Comparison of ENCODE assay signal across 8 mouse cellular contexts in genomic region chr2:29751497-29751896, GRCm38 (mm10). TPM values are rescaled to one million over a fixed set of nuclear protein-coding genes. Genes with fewer than 3 reads are reported as not detected.
DNase-seq lines count a peak whose midpoint lies in the region; ATAC-seq and TF ChIP-seq lines count a peak whose summit lies in the region.

Gene Gm13420 (minus strand): TSS chr2:29751685.

- no peak within 1 kb of the TSS for H3K27ac ChIP-seq in heart, embryonic 14.5 days (replicated peaks in 1 of 2; ENCODE audit: control insufficient read depth in 1 of 2, insufficient read depth in 1 of 2, low read depth in 2 of 2, low read length in 2 of 2)
- no peak within 1 kb of the TSS for H3K27ac ChIP-seq in liver, postnatal 0 days (ENCODE audit: low read depth)
- peak within 1 kb of the TSS; percentile 66 for H3K27ac ChIP-seq in stomach, embryonic 16.5 days (ENCODE audit: low read length)

- H3K4me1 ChIP-seq in heart, embryonic 14.5 days (ENCODE audit: control insufficient read depth in 2 of 2, insufficient read depth in 2 of 2, low read length in 2 of 2) = peaks cover 0 to 7% of the 10 kb centered on the region in 2 experiments; a peak in 2 of 4 replicates
- H3K4me1 ChIP-seq in liver, postnatal 0 days (ENCODE audit: insufficient read depth) = no peaks in the 10 kb centered on the region; the same call in 1 of the 2 replicates
- no peaks in the 10 kb centered on the region for H3K4me1 ChIP-seq in stomach, embryonic 16.5 days (ENCODE audit: control insufficient read depth, insufficient read depth, low read length)

- TF ChIP-seq EP300 in liver, postnatal 0 days (IDR thresholded peaks at IDR 0.05; ENCODE audit: low read depth) = no peak

- H3K9ac ChIP-seq in heart, embryonic 14.5 days (ENCODE audit: low read length) = no peak within 1 kb of the TSS
- peak within 1 kb of the TSS; percentile 16; the same call in 1 of the 2 replicates for H3K9ac ChIP-seq in liver, postnatal 0 days (replicated peaks)
- H3K9ac ChIP-seq in stomach, embryonic 16.5 days (ENCODE audit: low read length) = peak within 1 kb of the TSS; percentile 58

- peaks cover 57% of the 10 kb centered on the region for H3K27me3 ChIP-seq in heart, embryonic 14.5 days (ENCODE audit: control insufficient read depth, insufficient read depth, low read length)
- H3K27me3 ChIP-seq in liver, postnatal 0 days (ENCODE audit: insufficient read depth, low read length) = peaks cover 41% of the 10 kb centered on the region
- peaks cover 29% of the 10 kb centered on the region for H3K27me3 ChIP-seq in stomach, embryonic 16.5 days (ENCODE audit: control insufficient read depth, insufficient read depth, low read length)

- intact Hi-C loops in heart, postnatal 25 days (cut with DNase I) = no loop called here

- peak within 1 kb of the TSS in 1 of 2 experiments; percentile 3; a peak in 1 of 4 replicates for H3K4me3 ChIP-seq in heart, embryonic 14.5 days (ENCODE audit: control insufficient read depth in 1 of 2, insufficient read depth in 1 of 2, low read depth in 1 of 2, low read length in 2 of 2)
- H3K4me3 ChIP-seq in liver, postnatal 0 days (ENCODE audit: low read depth, low read length) = peak within 1 kb of the TSS; percentile 29
- peak within 1 kb of the TSS; percentile 35 for H3K4me3 ChIP-seq in stomach, embryonic 16.5 days (replicated peaks; ENCODE audit: low read length)

- no peaks in the 10 kb centered on the region for H3K9me3 ChIP-seq in heart, embryonic 14.5 days (ENCODE audit: control insufficient read depth, low read length)
- no peaks in the 10 kb centered on the region for H3K9me3 ChIP-seq in liver, postnatal 0 days (ENCODE audit: low read length)
- no peaks in the 10 kb centered on the region for H3K9me3 ChIP-seq in stomach, embryonic 16.5 days (replicated peaks; ENCODE audit: control insufficient read depth, low read length)

- no peaks in the 10 kb centered on the region for H3K36me3 ChIP-seq in heart, embryonic 14.5 days (ENCODE audit: control insufficient read depth, insufficient read depth, low read length)
- H3K36me3 ChIP-seq in liver, postnatal 0 days (replicated peaks; ENCODE audit: insufficient read depth, low read length) = no peaks in the 10 kb centered on the region
- H3K36me3 ChIP-seq in stomach, embryonic 16.5 days (ENCODE audit: control insufficient read depth, insufficient read depth, low read length) = no peaks in the 10 kb centered on the region

- no peak for TF ChIP-seq CTCF in liver, postnatal 0 days (IDR thresholded peaks at IDR 0.05; ENCODE audit: low read depth)

- peak within 1 kb of the TSS; percentile 26 for H3K4me2 ChIP-seq in heart, embryonic 14.5 days (ENCODE audit: low read length)
- peak within 1 kb of the TSS; percentile 70 for H3K4me2 ChIP-seq in liver, postnatal 0 days (ENCODE audit: low read depth, low read length)
- H3K4me2 ChIP-seq in stomach, embryonic 16.5 days (ENCODE audit: low read depth, low read length) = peak within 1 kb of the TSS; percentile 51

- ATAC-seq in heart, embryonic 14.5 days (ENCODE audit: insufficient number of reproducible peaks, insufficient read depth, low FRiP score, low read depth) = no peak
- peak; percentile 83 for ATAC-seq in liver, postnatal 0 days
- ATAC-seq in stomach, embryonic 16.5 days (ENCODE audit: insufficient read depth, low FRiP score) = peak; percentile 85

- 8% methylated on average over 28 of the region's 28 CpGs for WGBS in heart, embryonic 14.5 days
- 10% methylated on average over 28 of the region's 28 CpGs for WGBS in liver, postnatal 0 days (ENCODE audit: insufficient replicate concordance)
- 4% methylated on average over 28 of the region's 28 CpGs for WGBS in stomach, embryonic 16.5 days

- DNase-seq in heart, postnatal 25 days (ENCODE audit: low spot score) = no peak
- peak; percentile 80 for DNase-seq in kidney, adult 18-20 months
- DNase-seq in liver, postnatal 0 days = peak; percentile 63
- no peak for DNase-seq in thymus, postnatal 10 days (ENCODE audit: low spot score in 2 of 2)
- DNase-seq in ovary, adult 18-20 months (ENCODE audit: low spot score) = no peak
- DNase-seq in gastrocnemius, postnatal 25 days = no peak

RNA-seq across cellular contexts. Expression of gene Gm13420, which starts in this region (rescaled TPM):
- polyA plus RNA-seq in heart, embryonic 14.5 days (2014; fragmentation: Nextera tagmentation; extraction: Ambion mirVana) = not detected in 2 replicates
- total RNA-seq in heart, postnatal 25 days (2021) = not detected
- 0.13 and 0.19 TPM in 2 replicates for polyA plus RNA-seq in liver, postnatal 0 days (2015; fragmentation: Nextera tagmentation; extraction: Ambion mirVana)
- polyA plus RNA-seq in stomach, embryonic 16.5 days (2015; fragmentation: Nextera tagmentation; extraction: Ambion mirVana) = 0.74 and 0.91 TPM in 2 replicates
- not detected for total RNA-seq in gastrocnemius, postnatal 25 days (2021)

Comparison
In these comparisons a context has a peak if more than half of its experiments do, and no peak if none do; other contexts are left out.
1. Peak in DNase-seq, ATAC-seq, H3K4me3 ChIP-seq, H3K9ac ChIP-seq and H3K4me2 ChIP-seq in liver, postnatal 0 days; RNA of the gene not detected or under 1 TPM.
2. Peak in ATAC-seq, H3K4me3 ChIP-seq, H3K27ac ChIP-seq, H3K9ac ChIP-seq and H3K4me2 ChIP-seq in stomach, embryonic 16.5 days; RNA of the gene not detected or under 1 TPM.